Mouse (Mus musculus) neural tube, embryonic 10.5 days (tissue): ENCODE measurements at regions not wholly inside any gene's neighbourhood (a gene's known extent, or its start where the extent isn't known, plus 50 kb on each side); places are given as distances from the start of the nearest gene placed in this dataset.
"Not testable (repeated sequence)": the region's sequence is repeated elsewhere in the genome, so short reads cannot be mapped to it uniquely, and the experiment has no call there.

Source experiments
- DNase-seq: peaks from one replicate; pipeline ENCODE4 v3.0.0-alpha.2; 2017; ENCODE audit warnings: low spot score; ENCODE audit errors: extremely low spot score

DNA sequence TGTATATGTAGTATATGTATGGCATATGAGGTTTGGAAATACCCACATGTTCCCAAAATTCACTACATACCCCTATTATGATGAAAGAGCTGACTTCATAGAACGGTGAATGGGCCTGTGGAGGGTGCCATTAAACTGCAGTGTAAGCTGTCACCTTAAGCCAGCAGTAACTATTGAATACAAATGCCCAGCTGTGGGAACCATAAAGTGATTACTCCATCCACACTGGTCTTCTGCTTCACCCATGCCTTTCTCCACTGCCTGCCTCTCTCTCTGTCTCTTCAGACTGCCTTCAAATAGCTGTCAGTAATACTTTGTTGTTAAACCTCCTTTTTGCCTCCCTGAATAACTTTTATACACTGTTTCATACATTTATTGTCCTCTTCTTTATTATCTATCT is 143.5 kb upstream of the Tacstd2 start:
- not testable (repeated sequence) for DNase-seq

GRCm38 (mm10) chr6:67674717-67675116 is 139.1 kb upstream of the Tacstd2 start:
- not testable (repeated sequence) for DNase-seq

- not testable (repeated sequence) for DNase-seq
Measured at GRCm38 (mm10) chr6:67673316-67673715, 137.7 kb upstream of the Tacstd2 start.

DNA sequence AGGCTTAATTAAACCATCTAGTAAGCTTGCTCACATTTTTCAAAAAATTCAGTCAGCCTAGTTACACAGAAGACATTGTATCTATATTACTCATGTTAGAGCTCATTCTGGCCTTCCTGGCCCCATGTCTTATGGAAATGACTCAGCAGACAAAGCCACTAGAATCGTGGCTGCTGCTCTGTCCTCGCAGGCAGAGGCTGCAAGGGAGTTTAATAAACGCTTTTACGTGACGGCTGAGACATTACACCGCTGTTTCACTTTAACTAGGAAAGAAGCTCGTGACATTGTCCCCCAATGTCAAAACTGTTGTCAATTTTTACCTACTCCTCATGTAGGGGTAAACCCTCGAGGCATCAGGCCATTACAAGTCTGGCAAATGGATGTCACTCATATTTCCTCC is 132.5 kb upstream of the Tacstd2 start:
- DNase-seq, result not testable (repeated sequence)

- DNase-seq, result no peak
Measured at GRCm38 (mm10) chr6:67631617-67632016, 96.0 kb upstream of the Tacstd2 start.

GRCm38 (mm10) chr6:67610402-67610801 is 74.8 kb upstream of the Tacstd2 start:
- no peak for DNase-seq

- DNase-seq, result not testable (repeated sequence)
Measured at GRCm38 (mm10) chr6:67609461-67609860, 73.9 kb upstream of the Tacstd2 start.
